Mouse (Mus musculus): Measurements from ENCODE around the gene Map2k3. TPM values are rescaled to one million over a fixed set of nuclear protein-coding genes. Genes with fewer than 3 reads are reported as not detected.

Gene Map2k3
- polyA plus RNA-seq, 1 experiment from 2014 or later = 116 TPM

DNA sequence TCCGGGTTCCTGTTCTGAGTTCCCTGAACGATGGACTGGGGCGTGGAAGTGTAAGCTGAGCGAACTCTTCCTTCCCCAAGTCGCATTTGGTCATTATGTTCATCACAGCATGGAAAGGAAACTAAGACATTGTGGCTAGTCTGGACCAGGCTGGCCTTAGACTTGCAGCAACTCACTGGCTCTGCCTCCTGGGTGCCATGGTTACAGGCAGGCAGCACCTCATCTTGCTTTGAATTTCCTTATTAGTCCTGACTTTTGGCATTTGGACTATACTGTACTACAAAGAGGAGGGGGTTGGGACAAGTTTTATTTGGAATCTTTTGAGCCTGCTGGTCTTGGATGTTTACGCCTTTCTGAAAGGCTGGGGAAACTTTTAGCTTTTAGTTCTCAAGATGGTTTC is 35.1 kb downstream of the Map2k3 start:
- no peak overlapping the region for H3K4me2 ChIP-seq
- no peak overlapping the region for H3K9ac ChIP-seq
- H3K36me3 ChIP-seq = no peaks in the 10 kb centered on the region
- H3K27me3 ChIP-seq (replicated peaks) = no peaks in the 10 kb centered on the region
- no peaks in the 10 kb centered on the region for H3K9me3 ChIP-seq
- 43% methylated on average over 6 of the region's 6 CpGs for WGBS
- ATAC-seq (ENCODE audit: insufficient read depth, low FRiP score, low read depth) = no peak
- H3K4me1 ChIP-seq = no peaks in the 10 kb centered on the region
- peak overlapping the region; percentile 11; the same call in 1 of the 2 replicates for H3K27ac ChIP-seq
- H3K4me3 ChIP-seq (replicated peaks) = no peak overlapping the region

DNA sequence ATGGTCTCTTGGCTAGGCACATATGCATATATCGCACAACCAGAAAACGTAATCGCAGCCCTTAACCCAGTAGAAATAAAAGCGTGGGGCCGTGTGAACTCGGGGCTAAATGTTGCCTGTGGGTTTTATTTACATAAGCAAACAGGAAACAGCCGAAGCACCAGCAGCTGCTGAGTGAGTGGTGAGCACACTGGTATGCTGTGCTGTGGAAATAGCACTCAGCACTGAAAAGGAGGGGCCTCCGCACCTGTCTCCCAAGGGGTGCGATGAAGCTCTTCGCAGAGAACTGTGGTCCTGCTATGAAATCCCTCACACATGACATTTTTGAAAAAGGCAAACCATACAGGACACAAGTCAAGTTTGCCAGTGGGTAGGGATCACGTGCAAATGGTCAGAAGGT is 43.3 kb downstream of the Map2k3 start:
- no peaks in the 10 kb centered on the region for H3K9me3 ChIP-seq
- 67% methylated on average over 11 of the region's 11 CpGs for WGBS
- H3K27me3 ChIP-seq (replicated peaks) = no peaks in the 10 kb centered on the region
- no peak overlapping the region for H3K4me2 ChIP-seq
- no peaks in the 10 kb centered on the region for H3K36me3 ChIP-seq
- H3K27ac ChIP-seq = no peak overlapping the region
- H3K4me3 ChIP-seq (replicated peaks) = no peak overlapping the region
- H3K4me1 ChIP-seq = peaks cover 4% of the 10 kb centered on the region; the same call in 1 of the 2 replicates
- no peak overlapping the region for H3K9ac ChIP-seq
- no peak for ATAC-seq (ENCODE audit: insufficient read depth, low FRiP score, low read depth)

DNA sequence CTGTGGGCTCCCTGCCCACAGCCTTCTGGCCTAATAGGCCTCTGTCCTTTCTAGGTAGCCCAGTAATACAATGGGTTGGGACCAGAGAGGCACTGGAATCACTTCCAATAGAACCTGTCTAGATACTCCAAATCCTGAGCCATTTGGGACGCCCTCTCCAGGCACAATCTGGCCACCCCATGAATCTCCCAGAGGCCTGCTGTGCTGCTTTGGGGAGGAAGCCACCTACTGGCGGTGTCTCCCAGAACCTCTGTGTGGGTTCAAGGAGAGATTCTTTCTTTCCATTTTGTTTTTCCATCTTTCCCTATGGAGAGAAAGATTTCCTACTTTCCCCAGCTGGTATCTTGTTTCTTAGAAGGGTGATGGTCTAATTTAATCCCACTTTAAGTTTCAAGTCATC is 44.4 kb downstream of the Map2k3 start:
- H3K9ac ChIP-seq = no peak overlapping the region
- WGBS = 75% methylated on average over 2 of the region's 2 CpGs

DNA sequence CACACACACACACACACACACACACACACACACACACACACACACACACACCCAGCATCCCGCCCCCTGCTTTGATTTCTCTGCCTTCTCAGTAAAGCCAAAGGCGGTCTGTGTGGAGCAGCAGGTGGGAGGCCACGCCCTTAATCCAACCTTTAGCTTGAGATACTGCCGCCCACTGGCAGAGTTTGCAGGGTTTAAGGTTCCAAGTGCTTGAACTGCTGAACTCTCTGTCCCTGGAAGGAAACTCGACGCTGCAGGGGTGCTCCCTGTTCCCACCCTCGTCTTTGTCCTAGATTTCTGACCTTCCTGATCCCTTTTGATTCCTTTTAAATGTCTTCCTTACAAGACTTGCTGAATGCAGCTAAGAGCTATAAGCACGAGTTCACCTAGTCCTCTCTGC is 44.9 kb downstream of the Map2k3 start:
- no peaks in the 10 kb centered on the region for H3K36me3 ChIP-seq
- H3K27ac ChIP-seq = 0 out of 2 replicates have a peak overlapping the region, but pooled peaks have one; percentile 22
- H3K9ac ChIP-seq = no peak overlapping the region
- ATAC-seq (ENCODE audit: insufficient read depth, low FRiP score, low read depth) = 0 out of 2 replicates have a peak, but pooled peaks have one; percentile 48
- 15% methylated on average over 8 of the region's 8 CpGs for WGBS
- no peaks in the 10 kb centered on the region for H3K27me3 ChIP-seq (replicated peaks)
- H3K4me1 ChIP-seq = peaks cover 4% of the 10 kb centered on the region; the same call in 1 of the 2 replicates
- H3K4me3 ChIP-seq (replicated peaks) = no peak overlapping the region
- no peaks in the 10 kb centered on the region for H3K9me3 ChIP-seq
- H3K4me2 ChIP-seq = no peak overlapping the region

More for the DNA sequence above, 44.4 kb downstream of the Map2k3 start:
- Histone ChIP-seq H3K4me2 (no peak overlapping the region), H3K27ac (no peak overlapping the region), H3K4me3 (replicated peaks) (no peak overlapping the region), H3K4me1 (peaks cover 4% of the 10 kb centered on the region; the same call in 1 of the 2 replicates), H3K36me3 (no peaks in the 10 kb centered on the region), H3K9me3 (no peaks in the 10 kb centered on the region), H3K27me3 (replicated peaks) (no peaks in the 10 kb centered on the region)
- ATAC-seq (ENCODE audit: insufficient read depth, low FRiP score, low read depth) = no peak

DNA sequence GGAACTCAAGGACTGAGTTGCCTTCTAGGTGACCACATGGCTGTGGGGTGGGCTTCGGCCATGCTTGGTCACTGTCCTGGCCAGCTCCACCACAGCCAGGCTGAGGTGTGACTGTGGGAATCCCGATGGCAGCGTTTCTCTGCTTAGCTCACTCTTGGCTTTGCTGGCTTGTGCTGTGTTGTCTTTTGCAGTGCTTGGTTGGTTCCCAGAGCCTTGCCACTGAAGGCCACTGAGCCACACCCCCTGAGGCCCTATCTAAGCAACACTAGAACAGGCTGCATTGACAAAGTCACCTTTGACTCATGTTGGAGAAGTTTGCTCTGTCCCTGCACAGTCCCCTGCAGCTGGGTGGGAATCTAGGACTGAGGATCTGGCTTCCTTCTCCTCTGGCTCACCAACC is 45.3 kb downstream of the Map2k3 start:
- H3K27me3 ChIP-seq (replicated peaks) = no peaks in the 10 kb centered on the region
- H3K27ac ChIP-seq = 0 out of 2 replicates have a peak overlapping the region, but pooled peaks have one; percentile 22
- H3K4me1 ChIP-seq = peaks cover 4% of the 10 kb centered on the region; the same call in 1 of the 2 replicates
- H3K36me3 ChIP-seq = no peaks in the 10 kb centered on the region
- no peak overlapping the region for H3K9ac ChIP-seq
- H3K9me3 ChIP-seq = no peaks in the 10 kb centered on the region
- 42% methylated on average over 3 of the region's 3 CpGs for WGBS
- H3K4me3 ChIP-seq (replicated peaks) = no peak overlapping the region
- H3K4me2 ChIP-seq = no peak overlapping the region
- peak; percentile 59; the same call in 1 of the 2 replicates for ATAC-seq (ENCODE audit: insufficient read depth, low FRiP score, low read depth)

DNA sequence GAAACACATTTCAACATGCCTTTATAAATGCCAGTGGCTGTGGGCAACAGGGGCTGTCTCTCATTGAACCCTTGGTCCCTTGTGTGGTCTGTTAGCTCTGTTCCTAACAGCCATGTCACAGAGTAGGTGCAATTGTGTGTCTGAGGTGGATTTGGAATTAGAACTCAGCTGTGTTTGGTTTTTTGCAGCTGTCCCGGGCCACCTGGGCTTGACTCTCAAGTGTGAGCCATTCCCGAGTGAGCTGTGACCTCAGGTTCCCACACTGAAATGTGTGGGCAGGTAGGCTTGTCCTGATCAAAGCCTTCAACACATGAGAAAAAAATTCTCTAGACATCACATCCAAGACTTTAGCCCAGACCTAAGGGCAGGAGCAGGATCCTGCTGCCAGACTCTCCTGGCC is 46.8 kb downstream of the Map2k3 start:
- Histone ChIP-seq H3K4me3 (replicated peaks) (no peak overlapping the region), H3K9ac (no peak overlapping the region), H3K4me1 (peaks cover 4% of the 10 kb centered on the region; the same call in 1 of the 2 replicates), H3K9me3 (no peaks in the 10 kb centered on the region), H3K36me3 (no peaks in the 10 kb centered on the region), H3K27me3 (replicated peaks) (no peaks in the 10 kb centered on the region), H3K27ac (no peak overlapping the region), H3K4me2 (no peak overlapping the region)
- 74% methylated on average over 2 of the region's 2 CpGs for WGBS
- ATAC-seq (ENCODE audit: insufficient read depth, low FRiP score, low read depth) = no peak

DNA sequence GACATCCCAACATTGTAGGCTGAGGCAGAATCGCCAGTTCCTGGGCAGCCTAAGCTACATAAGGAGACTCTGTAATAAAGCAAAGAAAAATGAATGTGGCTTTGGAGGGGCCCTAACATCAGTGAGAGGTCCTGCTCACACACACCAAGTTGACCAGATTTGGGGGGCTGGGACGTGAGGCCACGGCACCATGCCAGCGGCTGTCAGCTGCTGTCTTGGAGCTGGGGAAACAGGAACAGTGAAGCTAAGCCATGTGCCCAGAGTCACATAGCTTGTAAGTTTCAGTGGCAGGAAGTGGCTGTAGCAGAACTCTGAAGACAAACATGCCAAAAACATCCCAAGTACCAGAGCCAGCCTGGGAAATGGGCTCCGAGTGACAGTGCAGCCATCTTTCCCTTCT is 48.0 kb downstream of the Map2k3 start:
- no peak overlapping the region for H3K4me3 ChIP-seq (replicated peaks)
- H3K9me3 ChIP-seq = no peaks in the 10 kb centered on the region
- H3K36me3 ChIP-seq = no peaks in the 10 kb centered on the region
- WGBS = 78% methylated on average over 5 of the region's 5 CpGs
- no peak overlapping the region for H3K27ac ChIP-seq
- H3K9ac ChIP-seq = no peak overlapping the region
- peaks cover 4% of the 10 kb centered on the region; the same call in 1 of the 2 replicates for H3K4me1 ChIP-seq
- H3K27me3 ChIP-seq (replicated peaks) = no peaks in the 10 kb centered on the region
- H3K4me2 ChIP-seq = no peak overlapping the region
- no peak for ATAC-seq (ENCODE audit: insufficient read depth, low FRiP score, low read depth)

DNA sequence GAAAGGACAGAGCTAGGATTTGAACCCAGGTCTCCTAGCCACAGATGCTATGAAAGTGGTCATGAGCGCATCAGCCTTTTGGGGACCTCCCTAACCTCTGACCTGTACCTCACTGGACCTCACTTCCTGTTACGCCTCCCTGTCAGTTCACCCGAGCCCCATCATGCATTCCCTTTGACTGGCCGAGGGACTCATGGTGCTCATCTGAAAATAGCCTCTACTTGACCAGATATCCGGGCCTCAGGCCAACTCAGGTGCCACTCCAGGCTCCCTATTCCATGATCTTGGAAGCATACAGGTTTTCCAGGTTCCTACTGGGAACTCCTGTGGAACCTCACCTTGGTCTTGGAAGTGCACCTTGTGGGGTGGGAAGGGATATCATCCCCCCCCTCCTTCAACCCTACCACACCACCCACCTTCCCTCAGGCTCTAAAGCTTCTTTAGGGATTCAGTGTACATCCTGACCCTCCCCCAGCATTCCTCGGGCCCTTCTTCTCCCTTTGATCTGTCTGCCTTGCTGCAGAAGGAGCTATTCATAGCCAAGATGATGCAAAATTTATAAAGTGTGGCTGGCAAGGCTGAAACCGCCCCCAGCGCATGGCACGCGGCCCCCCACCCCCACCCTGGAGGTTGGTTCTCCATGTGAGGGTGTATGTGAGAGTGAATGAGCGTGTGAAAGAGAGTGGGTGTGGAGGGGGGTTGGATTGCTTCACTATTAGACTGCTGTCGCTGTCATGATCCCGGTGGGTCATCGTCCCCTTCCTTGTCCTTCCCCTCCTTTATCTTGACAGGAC is 50.1 kb downstream of the Map2k3 start:
- no peaks in the 10 kb centered on the region for H3K9me3 ChIP-seq
- no peak overlapping the region for H3K4me3 ChIP-seq (replicated peaks)
- no peak overlapping the region for H3K9ac ChIP-seq
- 71% methylated on average over 14 of the region's 14 CpGs for WGBS
- ATAC-seq (ENCODE audit: insufficient read depth, low FRiP score, low read depth) = no peak
- H3K4me2 ChIP-seq = no peak overlapping the region
- no peaks in the 10 kb centered on the region for H3K27me3 ChIP-seq (replicated peaks)
- H3K27ac ChIP-seq = no peak overlapping the region
- H3K4me1 ChIP-seq = peaks cover 3% of the 10 kb centered on the region; the same call in 1 of the 2 replicates
- no peaks in the 10 kb centered on the region for H3K36me3 ChIP-seq

DNA sequence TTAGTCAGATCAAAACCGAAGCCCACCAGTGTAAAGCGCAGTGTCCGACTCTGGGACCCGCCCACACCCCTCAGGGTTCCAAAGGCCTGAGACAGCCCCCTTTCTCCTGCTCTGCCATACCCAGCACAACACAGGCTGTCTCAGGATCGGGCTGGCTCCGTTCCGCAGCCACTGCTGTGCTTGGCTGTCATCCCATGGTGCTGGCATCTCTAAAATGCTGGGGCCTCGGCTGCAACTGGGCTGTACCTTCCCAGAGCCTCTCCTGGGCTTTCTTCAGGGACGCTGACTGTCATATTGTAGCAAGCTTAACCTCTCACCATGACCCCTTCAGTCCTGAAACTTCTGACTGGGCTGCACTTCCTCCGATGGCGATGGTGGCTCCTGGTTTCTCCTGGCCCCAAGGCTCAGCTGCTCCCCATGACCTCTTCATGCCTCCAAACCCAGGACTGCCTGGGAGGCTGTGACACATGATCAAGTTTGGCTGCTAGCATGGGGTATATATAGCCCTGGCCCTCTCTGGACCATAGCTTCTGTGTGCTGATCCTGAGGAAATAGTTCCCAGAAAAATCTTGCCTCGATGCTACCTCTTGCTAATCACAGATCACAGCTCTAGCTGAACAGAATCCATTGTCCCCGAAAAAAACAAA is 53.2 kb downstream of the Map2k3 start:
- Histone ChIP-seq H3K9me3 (no peaks in the 10 kb centered on the region), H3K36me3 (no peaks in the 10 kb centered on the region), H3K27me3 (replicated peaks) (no peaks in the 10 kb centered on the region), H3K4me1 (no peaks in the 10 kb centered on the region), H3K4me2 (no peak overlapping the region), H3K9ac (no peak overlapping the region), H3K27ac (no peak overlapping the region), H3K4me3 (replicated peaks) (no peak overlapping the region)
- 74% methylated on average over 13 of the region's 13 CpGs for WGBS
- no peak for ATAC-seq (ENCODE audit: insufficient read depth, low FRiP score, low read depth)

DNA sequence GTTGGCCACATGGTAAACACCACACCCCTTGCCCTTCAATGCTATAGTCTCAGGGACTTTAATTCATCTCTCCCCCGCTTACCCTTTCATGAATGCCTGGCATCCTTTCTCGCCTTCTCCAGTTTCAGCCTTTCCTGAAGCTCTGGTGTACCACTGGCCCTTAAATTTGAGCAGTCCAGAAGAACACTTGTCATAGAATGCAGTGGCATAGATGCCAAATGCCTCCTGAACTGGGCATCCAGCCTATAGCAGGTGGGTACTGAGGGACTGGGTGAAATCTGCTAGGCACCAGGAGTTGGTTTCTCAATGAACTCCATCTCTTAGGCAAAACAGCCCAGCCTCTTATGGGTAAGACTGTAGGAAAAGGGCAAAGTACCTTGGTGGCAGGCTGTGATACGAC is 58.6 kb downstream of the Map2k3 start:
- Histone ChIP-seq H3K4me3 (replicated peaks) (no peak overlapping the region), H3K27me3 (replicated peaks) (no peaks in the 10 kb centered on the region), H3K4me2 (no peak overlapping the region), H3K9me3 (no peaks in the 10 kb centered on the region), H3K36me3 (no peaks in the 10 kb centered on the region), H3K4me1 (no peaks in the 10 kb centered on the region), H3K27ac (no peak overlapping the region), H3K9ac (no peak overlapping the region)
- 80% methylated on average over 3 of the region's 3 CpGs for WGBS
- no peak for ATAC-seq (ENCODE audit: insufficient read depth, low FRiP score, low read depth)
